Mouse (Mus musculus) hindbrain, postnatal 0 days (tissue): Measurements from ENCODE around the gene Agpat3. TPM values are rescaled to one million over a fixed set of nuclear protein-coding genes. Genes with fewer than 3 reads are reported as not detected.
A peak's percentile ranks its signal among the peaks of the same experiment; 100 is the strongest.

ENCODE experiments used
- ATAC-seq: fragments of 200-750 bp; cut with Nextera tagmentation; 2 replicates; pipeline ENCODE4 v1.8.0; 2017; ENCODE audit warnings: mild to moderate bottlenecking, moderate TSS enrichment, moderate library complexity
- DNase-seq: peaks from one replicate; pipeline ENCODE4 v3.0.0-alpha.2; 2015; ENCODE audit warnings: low spot score
- H3K27ac ChIP-seq: fragments of 300-500 bp; sonication (generic); 2 replicates; pipeline ENCODE4 v1.5.1; 2014; ENCODE audit warnings: mild to moderate bottlenecking
- H3K27me3 ChIP-seq: fragments of 300-500 bp; sonication (generic); 2 replicates; pipeline ENCODE4 v1.6.1; 2014; ENCODE audit warnings: low read length, mixed read lengths; ENCODE audit not compliant: insufficient read depth
- H3K36me3 ChIP-seq: fragments of 300-500 bp; sonication (generic); 2 replicates; pipeline ENCODE4 v1.6.1; 2014; ENCODE audit warnings: low read length, mixed read lengths; ENCODE audit not compliant: insufficient read depth
- H3K4me1 ChIP-seq: fragments of 300-500 bp; sonication (generic); 2 replicates; pipeline ENCODE4 v1.6.1; 2014; ENCODE audit warnings: antibody characterized with exemption, low read length, mixed read lengths; ENCODE audit not compliant: insufficient read depth
- H3K4me2 ChIP-seq: fragments of 300-500 bp; sonication (generic); 2 replicates; pipeline ENCODE4 v1.6.1; 2014; ENCODE audit warnings: low read depth, mild to moderate bottlenecking, low read length, moderate library complexity, mixed read lengths
- H3K4me3 ChIP-seq: fragments of 300-500 bp; sonication (generic); 2 replicates; pipeline ENCODE4 v1.5.1; 2014; ENCODE audit warnings: low read length
- H3K9ac ChIP-seq: fragments of 300-500 bp; sonication (generic); replicated peaks from 2 replicates; pipeline ENCODE4 v1.6.1; 2014; ENCODE audit warnings: mild to moderate bottlenecking, low read length, moderate library complexity, mixed read lengths
- H3K9me3 ChIP-seq: fragments of 300-500 bp; sonication (generic); 2 replicates; pipeline ENCODE4 v1.6.1; 2016; ENCODE audit warnings: low read length, mixed read lengths
- CTCF ChIP-seq: IDR thresholded peaks from 2 replicates; pipeline ENCODE4 v1.5.1; 2016; ENCODE audit warnings: antibody characterized with exemption, control low read depth, low read depth
- WGBS: fragments of 180-500 bp; shearing (Covaris S2); extraction: QIAGEN DNeasy Blood & Tissue Kit; methylation state at CpG from one replicate; pipeline ENCODE4 v1.1.7; 2014; 5-methylcytosine and 5-hydroxymethylcytosine counted together
- polyA plus RNA-seq: library from polyadenylated mRNA; unstranded; fragments of >200 nt; fragmentation: Nextera tagmentation; extraction: Ambion mirVana; gene quantifications from 2 replicates; pipeline ENCODE4 v1.2.1, GENCODE M21; 2015
- total RNA-seq: library from RNA; depleted of rRNA; stranded (reverse); fragments of >200 nt; gene quantifications from 2 replicates; pipeline ENCODE4 v1.2.3, GENCODE M21; 2014

Gene Agpat3
- total and polyA plus RNA-seq, 2 experiments from 2014 or later = 117 to 158 TPM

GRCm38 (mm10) chr10:78272932-78273331 lies 79.4 kb downstream of the Agpat3 start:
- peaks cover 56% of the 10 kb centered on the region for H3K36me3 ChIP-seq
- no peak for ATAC-seq
- DNase-seq = no peak
- H3K4me1 ChIP-seq = no peaks in the 10 kb centered on the region
- no peak overlapping the region for H3K4me3 ChIP-seq
- TF ChIP-seq CTCF = no peak
- no peaks in the 10 kb centered on the region for H3K9me3 ChIP-seq
- no peak overlapping the region for H3K9ac ChIP-seq
- H3K4me2 ChIP-seq = no peak overlapping the region
- 48% methylated on average over 7 of the region's 9 CpGs for WGBS
- H3K27me3 ChIP-seq = no peaks in the 10 kb centered on the region
- H3K27ac ChIP-seq = no peak overlapping the region

- H3K4me3 ChIP-seq = no peak overlapping the region
- no peak for TF ChIP-seq CTCF
- 72% methylated on average over 3 of the region's 3 CpGs for WGBS
Measured at GRCm38 (mm10) chr10:78265881-78266280, 86.4 kb downstream of the Agpat3 start.

GRCm38 (mm10) chr10:78264735-78265134 lies 87.6 kb downstream of the Agpat3 start:
- Histone ChIP-seq H3K9ac (no peak overlapping the region), H3K36me3 (no peaks in the 10 kb centered on the region), H3K27me3 (no peaks in the 10 kb centered on the region), H3K4me3 (no peak overlapping the region), H3K9me3 (no peaks in the 10 kb centered on the region), H3K27ac (no peak overlapping the region), H3K4me1 (no peaks in the 10 kb centered on the region), H3K4me2 (no peak overlapping the region)
- 84% methylated on average over 3 of the region's 3 CpGs for WGBS
- no peak for ATAC-seq
- no peak for TF ChIP-seq CTCF
- DNase-seq = no peak

More at GRCm38 (mm10) chr10:78265881-78266280, 86.4 kb downstream of the Agpat3 start:
- H3K9me3 ChIP-seq = no peaks in the 10 kb centered on the region
- no peak overlapping the region for H3K27ac ChIP-seq
- H3K36me3 ChIP-seq = 0 out of 2 replicates have a peak, but pooled peaks cover under 1% of the 10 kb centered on the region
- no peak overlapping the region for H3K9ac ChIP-seq
- ATAC-seq (no peak), DNase-seq (no peak)
- H3K4me2 ChIP-seq = no peak overlapping the region
- no peaks in the 10 kb centered on the region for H3K27me3 ChIP-seq
- H3K4me1 ChIP-seq = no peaks in the 10 kb centered on the region

- peak; percentile 48; the same call in 1 of the 2 replicates for ATAC-seq
- Histone ChIP-seq H3K27me3 (no peaks in the 10 kb centered on the region), H3K4me3 (no peak overlapping the region), H3K4me2 (no peak overlapping the region), H3K36me3 (no peaks in the 10 kb centered on the region), H3K4me1 (no peaks in the 10 kb centered on the region), H3K9ac (no peak overlapping the region), H3K27ac (no peak overlapping the region), H3K9me3 (no peaks in the 10 kb centered on the region)
- WGBS = 63% methylated on average over 7 of the region's 7 CpGs
- TF ChIP-seq CTCF = no peak
- no peak for DNase-seq
Measured at GRCm38 (mm10) chr10:78260916-78261650, 91.2 kb downstream of the Agpat3 start.

- Histone ChIP-seq H3K4me1 (no peaks in the 10 kb centered on the region), H3K27ac (no peak overlapping the region), H3K27me3 (no peaks in the 10 kb centered on the region), H3K9ac (no peak overlapping the region), H3K4me3 (no peak overlapping the region), H3K9me3 (no peaks in the 10 kb centered on the region), H3K4me2 (no peak overlapping the region), H3K36me3 (no peaks in the 10 kb centered on the region)
- 24% methylated on average over 5 of the region's 5 CpGs for WGBS
- no peak for TF ChIP-seq CTCF
- DNase-seq (peak; percentile 34), ATAC-seq (peak; percentile 50; the same call in 1 of the 2 replicates)
Measured at GRCm38 (mm10) chr10:78260322-78260721, 92.0 kb downstream of the Agpat3 start.

GRCm38 (mm10) chr10:78259702-78260101 lies 92.6 kb downstream of the Agpat3 start:
- Histone ChIP-seq H3K4me1 (no peaks in the 10 kb centered on the region), H3K9ac (no peak overlapping the region), H3K27ac (no peak overlapping the region), H3K36me3 (no peaks in the 10 kb centered on the region), H3K9me3 (no peaks in the 10 kb centered on the region), H3K27me3 (no peaks in the 10 kb centered on the region), H3K4me2 (no peak overlapping the region), H3K4me3 (no peak overlapping the region)
- ATAC-seq = no peak
- DNase-seq = no peak
- 55% methylated on average over 6 of the region's 6 CpGs for WGBS
- no peak for TF ChIP-seq CTCF

GRCm38 (mm10) chr10:78259230-78259629 lies 93.1 kb downstream of the Agpat3 start:
- H3K4me1 ChIP-seq = no peaks in the 10 kb centered on the region
- H3K9me3 ChIP-seq = no peaks in the 10 kb centered on the region
- no peak overlapping the region for H3K27ac ChIP-seq
- ATAC-seq = no peak
- 81% methylated on average over 5 of the region's 5 CpGs for whole genome bisulfite sequencing
- no peak for TF ChIP-seq CTCF
- H3K4me3 ChIP-seq = no peak overlapping the region
- no peak for DNase-seq
- H3K4me2 ChIP-seq = no peak overlapping the region
- H3K36me3 ChIP-seq = no peaks in the 10 kb centered on the region
- no peaks in the 10 kb centered on the region for H3K27me3 ChIP-seq
- H3K9ac ChIP-seq = no peak overlapping the region
